Mouse (Mus musculus) kidney, adult 2 months (tissue): ENCODE results near the gene Tiam1.

Experiments
- CTCF ChIP-seq: fragments of 200-500 bp; conservative IDR thresholded peaks from 2 replicates; pipeline ENCODE4 v1.5.1; 2011; ENCODE audit warnings: low read depth, mild to moderate bottlenecking, control low read depth, low read length, moderate library complexity, mixed read lengths; ENCODE audit not compliant: insufficient read depth, insufficient read length
- POLR2A ChIP-seq: fragments of 200-500 bp; IDR thresholded peaks from one replicate; pipeline ENCODE4 v1.6.1; 2011; ENCODE audit warnings: low read depth, low read length, control low read depth

GRCm38 (mm10) chr16:89952821-89953220 is 190.7 kb downstream of the Tiam1 start:
- TF ChIP-seq POLR2A (no peak), CTCF (no peak)
